Mouse (Mus musculus) Patski (cell line): ENCODE data around the gene Wbp2nl. TPM values are rescaled to one million over a fixed set of nuclear protein-coding genes. Genes with fewer than 3 reads are reported as not detected.
A peak's percentile ranks its signal among the peaks of the same experiment; 100 is the strongest.

Experiments
- ATAC-seq: fragments of 100-300 bp; one replicate; pipeline ENCODE4 v1.8.0; 2021
- CTCF ChIA-PET: fragments of 350-600 bp; sonication (Branson Sonifier 250); formaldehyde crosslinking; loops from one replicate; lab custom pipeline; 2022; ENCODE audit warnings: inconsistent platforms; lab: Charles Lee
- POLR2A ChIA-PET: fragments of 350-600 bp; sonication (Branson Sonifier 250); formaldehyde crosslinking; loops from one replicate; lab custom pipeline; 2022; ENCODE audit warnings: antibody characterized with exemption, inconsistent platforms; lab: Charles Lee
- DNase-seq: peaks from one replicate; pipeline ENCODE4 v3.0.0-alpha.2; 2011; ENCODE audit warnings: low read depth, low spot score
- H3K27me3 ChIP-seq: fragments of 371-371 bp; one replicate; pipeline ENCODE4 v1.5.1; 2021
- CTCF ChIP-seq: fragments of 100-300 bp; IDR thresholded peaks from one replicate; pipeline ENCODE4 v1.5.1; 2021
- in situ Hi-C: fragments of 300-500 bp; cut with MboI; formaldehyde crosslinking; loops from 3 replicates; pipeline ENCODE4 v1.11.1; 2018; ENCODE audit warnings: low pct_unique_long_range_greater_than_20kb, mixed read lengths
- polyA plus RNA-seq: library from polyadenylated mRNA; unstranded; gene quantifications from one replicate; pipeline ENCODE4 v1.2.3, GENCODE M21; 2021

Gene Wbp2nl
- polyA plus RNA-seq, 1 experiment from 2014 or later, result not detected

GRCm38 (mm10) chr15:82274593-82274926 is 24.2 kb upstream of the Wbp2nl start, which contains the start of gene Sept3:
TSS of gene Sept3 (plus strand) at chr15:82274893.
- in situ Hi-C loops, result no loop called here
- ChIA-PET POLR2A (no interaction called here), CTCF (interaction anchor here (3.0 kb wide), 1 partner anchor 10 kb away, joined by 9 read pairs; no protein-coding TSS in a partner anchor)
- TF ChIP-seq CTCF, result no peak
- peaks cover 44% of the 10 kb centered on the region for H3K27me3 ChIP-seq
- DNase-seq (no peak), ATAC-seq (no peak)

DNA sequence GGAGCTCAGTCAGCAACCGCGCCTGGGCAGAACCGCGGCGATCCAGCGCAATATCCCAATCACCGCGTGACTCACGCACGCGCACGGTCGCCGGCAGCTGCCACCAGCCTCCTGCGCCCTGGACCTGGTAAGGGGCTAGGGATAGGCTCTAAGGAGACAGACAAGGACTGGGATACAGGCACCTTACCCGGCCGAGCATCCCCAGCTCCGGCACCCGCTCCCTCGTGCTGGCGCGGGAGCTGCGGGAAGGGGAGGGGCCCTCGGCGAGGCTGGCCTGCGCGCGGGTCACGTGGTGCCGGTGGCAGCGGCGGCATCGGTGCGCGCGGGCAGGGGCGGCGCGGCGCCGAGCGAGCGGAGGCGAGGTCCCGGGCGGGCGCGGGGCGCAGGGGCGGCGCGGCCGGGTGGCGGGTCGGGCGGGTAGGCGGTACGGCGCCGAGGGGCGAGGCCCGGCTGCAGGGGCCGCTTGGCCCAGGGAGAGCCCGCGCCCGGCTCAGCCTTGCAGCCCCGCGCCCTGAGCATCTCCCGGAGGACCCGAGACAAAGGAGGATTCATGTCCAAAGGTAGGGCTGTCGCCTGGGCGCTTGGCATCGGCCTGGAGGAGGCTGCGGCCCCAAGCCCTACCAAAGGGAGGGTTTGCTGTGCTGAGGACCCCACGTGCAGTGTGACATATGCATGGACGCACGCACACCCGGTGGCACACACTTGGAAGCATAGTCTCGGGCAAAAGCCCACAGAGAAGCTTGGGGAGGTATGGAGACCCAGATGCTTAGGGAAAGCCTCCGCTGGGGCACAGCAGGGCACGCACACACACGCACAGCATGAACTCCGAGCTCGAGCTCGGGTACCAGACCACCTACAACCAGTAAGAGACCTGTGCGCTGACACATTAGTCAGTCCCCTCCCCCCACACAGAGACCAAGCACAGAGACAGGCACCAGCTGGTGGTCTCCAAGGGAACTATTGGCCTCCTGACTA is 23.5 kb upstream of the Wbp2nl start:
- in situ Hi-C loops, result no loop called here
- peaks cover 44% of the 10 kb centered on the region for H3K27me3 ChIP-seq
- ChIA-PET POLR2A (no interaction called here), CTCF (interaction anchor here (3.0 kb wide), 1 partner anchor 10 kb away, joined by 9 read pairs; no protein-coding TSS in a partner anchor)
- ATAC-seq (peak; percentile 11), DNase-seq (no peak)
- TF ChIP-seq CTCF, result no peak

- ATAC-seq (no peak), DNase-seq (no peak)
- in situ Hi-C loops, result no loop called here
- ChIA-PET POLR2A (no interaction called here), CTCF (interaction anchor here (1.3 kb wide), 1 partner anchor 10 kb away, joined by 3 read pairs; no protein-coding TSS in a partner anchor)
- no peak for TF ChIP-seq CTCF
- peaks cover 44% of the 10 kb centered on the region for H3K27me3 ChIP-seq
Measured at GRCm38 (mm10) chr15:82277591-82277990, 21.2 kb upstream of the Wbp2nl start.

GRCm38 (mm10) chr15:82280638-82281037 is 18.1 kb upstream of the Wbp2nl start:
- DNase-seq (no peak), ATAC-seq (no peak)
- in situ Hi-C loops, result no loop called here
- TF ChIP-seq CTCF, result no peak
- POLR2A ChIA-PET, result interaction anchor here (2.6 kb wide), 1 partner anchor 58 kb away, joined by 9 read pairs; the partner anchor contains the start of genes Naga, Pheta2 and Smdt1
- H3K27me3 ChIP-seq, result peaks cover 26% of the 10 kb centered on the region
- CTCF ChIA-PET, result interaction anchor here (1.0 to 2.4 kb wide), 4 partner anchors 9 to 44 kb away, joined by 3 to 16 read pairs (median 4); no protein-coding TSS in a partner anchor

- in situ Hi-C loops, result no loop called here
- ChIA-PET CTCF (interaction anchor here (1.0 kb wide), 1 partner anchor 27 kb away, joined by 3 read pairs; no protein-coding TSS in a partner anchor), POLR2A (no interaction called here)
- TF ChIP-seq CTCF, result no peak
- ATAC-seq (no peak), DNase-seq (no peak)
- peaks cover 3% of the 10 kb centered on the region for H3K27me3 ChIP-seq
Measured at GRCm38 (mm10) chr15:82286157-82286556, 12.6 kb upstream of the Wbp2nl start.

DNA sequence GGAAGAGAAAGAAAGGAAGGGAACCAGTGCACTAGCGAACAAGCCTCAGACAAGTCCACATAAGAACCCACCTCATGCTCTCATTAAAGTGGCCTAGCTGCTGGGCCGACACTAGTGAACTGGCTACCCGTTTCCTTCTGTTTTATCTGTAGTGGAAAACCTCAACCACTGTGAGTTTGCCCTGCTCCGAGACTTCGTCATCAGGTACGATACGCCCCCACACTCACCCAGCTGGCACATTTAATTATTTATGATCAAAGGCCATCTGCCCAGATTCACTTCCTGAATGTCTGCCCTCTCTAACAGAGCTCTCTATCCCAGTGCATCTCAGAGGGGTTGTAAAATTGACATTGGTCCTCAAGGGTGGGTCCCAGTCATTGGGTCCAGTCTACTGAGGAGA is 8.5 kb upstream of the Wbp2nl start:
- POLR2A ChIA-PET, result no interaction called here
- H3K27me3 ChIP-seq, result peaks cover 3% of the 10 kb centered on the region

GRCm38 (mm10) chr15:82292851-82293250 is 5.9 kb upstream of the Wbp2nl start:
- in situ Hi-C loops, result no loop called here
- CTCF ChIA-PET, result interaction anchor here (0.9 kb wide), 1 partner anchor 16 kb away, joined by 3 read pairs; no protein-coding TSS in a partner anchor
- ATAC-seq, result no peak

More for the DNA sequence above, 8.5 kb upstream of the Wbp2nl start:
- ATAC-seq (no peak), DNase-seq (no peak)
- TF ChIP-seq CTCF, result no peak
- CTCF ChIA-PET, result no interaction called here
- in situ Hi-C loops, result no loop called here

GRCm38 (mm10) chr15:82293271-82293711 is 5.5 kb upstream of the Wbp2nl start:
- in situ Hi-C loops, result no loop called here
- no peaks in the 10 kb centered on the region for H3K27me3 ChIP-seq
- DNase-seq (peak; percentile 61), ATAC-seq (peak; percentile 97)
- no peak for TF ChIP-seq CTCF
- ChIA-PET POLR2A (no interaction called here), CTCF (interaction anchor here (0.9 kb wide), 1 partner anchor 16 kb away, joined by 3 read pairs; no protein-coding TSS in a partner anchor)

More at GRCm38 (mm10) chr15:82292851-82293250, 5.9 kb upstream of the Wbp2nl start:
- no peak for DNase-seq
- POLR2A ChIA-PET, result interaction anchor here (0.5 to 1.8 kb wide), 2 partner anchors 8 to 46 kb away, joined by 3 read pairs; partner anchors contain the start of genes Naga, Pheta2 and Smdt1
- H3K27me3 ChIP-seq, result no peaks in the 10 kb centered on the region
- no peak for TF ChIP-seq CTCF

- in situ Hi-C loops, result no loop called here
- CTCF ChIA-PET, result interaction anchor here (0.9 kb wide), 1 partner anchor 17 kb away, joined by 3 read pairs; no protein-coding TSS in a partner anchor
- H3K27me3 ChIP-seq, result no peaks in the 10 kb centered on the region
- TF ChIP-seq CTCF, result no peak
- POLR2A ChIA-PET, result no interaction called here
- DNase-seq, result no peak
- ATAC-seq, result no peak
Measured at GRCm38 (mm10) chr15:82294059-82294458, 4.7 kb upstream of the Wbp2nl start.

DNA sequence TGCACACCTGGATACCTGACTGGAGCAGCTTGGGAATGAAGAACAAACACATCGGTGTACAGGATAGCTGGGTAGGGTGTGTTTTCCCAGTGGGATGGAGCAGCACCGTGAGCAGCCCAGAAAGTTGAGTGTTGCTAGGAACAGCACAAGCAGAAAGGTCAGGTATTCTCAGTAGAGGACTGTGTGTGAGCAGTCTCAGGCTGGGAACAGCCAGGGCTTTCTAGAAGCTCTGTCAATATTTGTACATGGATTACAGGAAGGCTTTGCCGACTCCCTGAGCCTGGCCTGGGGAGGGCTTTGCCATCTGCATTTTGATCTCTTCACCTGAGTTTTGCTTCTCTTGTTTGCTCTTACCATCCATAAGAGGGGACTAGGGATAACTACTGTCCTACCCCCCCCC is 8.4 kb downstream of the Wbp2nl start:
- H3K27me3 ChIP-seq, result peaks cover 12% of the 10 kb centered on the region
- TF ChIP-seq CTCF, result no peak
- CTCF ChIA-PET, result interaction anchor here (1.2 kb wide), 1 partner anchor 15 kb away, joined by 3 read pairs; no protein-coding TSS in a partner anchor
- DNase-seq, result no peak
- POLR2A ChIA-PET, result no interaction called here
- ATAC-seq, result no peak
- in situ Hi-C loops, result no loop called here
